Mouse (Mus musculus) lung, postnatal 0 days (tissue): Measurements from ENCODE around the gene Rimkla.

ENCODE experiments used
- CTCF ChIP-seq: IDR thresholded peaks from 2 replicates; pipeline ENCODE4 v1.5.1; 2016; ENCODE audit warnings: antibody characterized with exemption, mild to moderate bottlenecking
- EP300 ChIP-seq: IDR thresholded peaks from 2 replicates; pipeline ENCODE4 v1.6.1; 2016; ENCODE audit warnings: antibody characterized with exemption, mild to moderate bottlenecking, control low read depth

DNA sequence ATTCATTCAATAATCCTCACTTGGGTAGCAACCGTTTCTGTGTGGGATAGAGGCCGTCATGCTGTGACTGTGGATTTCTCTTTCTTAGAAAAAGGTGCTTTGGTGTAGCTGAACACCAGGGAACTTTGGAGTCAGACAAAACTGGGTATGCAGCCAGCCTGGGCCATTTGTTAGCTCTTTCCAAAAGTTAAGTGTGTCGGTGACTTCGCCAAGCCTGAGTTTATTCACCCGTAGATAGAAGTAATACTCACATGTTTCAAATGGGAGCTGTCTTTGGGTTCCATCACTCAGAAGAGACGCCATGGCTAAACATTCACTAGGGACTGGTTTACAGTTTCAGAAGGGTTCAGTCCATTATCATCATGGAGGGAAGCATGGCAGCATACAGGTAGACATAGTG is 45.2 kb downstream of the Rimkla start:
- TF ChIP-seq EP300 (no peak), CTCF (no peak)
